Mouse (Mus musculus): ENCODE measurements around the gene Tbc1d24.

Gene Tbc1d24

DNA sequence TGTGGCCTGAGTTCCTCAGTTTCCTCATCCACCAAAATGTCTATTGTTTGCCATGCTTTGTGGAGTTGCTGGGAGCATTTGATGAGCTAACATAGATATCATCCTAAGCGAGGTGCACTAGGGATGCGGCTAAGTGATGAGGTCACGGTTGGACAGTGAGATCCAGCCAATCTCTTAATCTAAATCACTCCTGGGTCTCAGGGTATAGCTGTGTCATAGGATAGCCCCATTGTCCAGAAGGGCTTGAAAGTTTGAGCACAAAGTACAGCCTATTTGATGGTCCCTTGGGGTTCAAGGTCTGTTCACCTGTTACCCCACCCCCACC, 4.5 kb upstream of the Tbc1d24 start:
- DNase-seq (ENCODE audit: extremely low spot score): no peak

DNA sequence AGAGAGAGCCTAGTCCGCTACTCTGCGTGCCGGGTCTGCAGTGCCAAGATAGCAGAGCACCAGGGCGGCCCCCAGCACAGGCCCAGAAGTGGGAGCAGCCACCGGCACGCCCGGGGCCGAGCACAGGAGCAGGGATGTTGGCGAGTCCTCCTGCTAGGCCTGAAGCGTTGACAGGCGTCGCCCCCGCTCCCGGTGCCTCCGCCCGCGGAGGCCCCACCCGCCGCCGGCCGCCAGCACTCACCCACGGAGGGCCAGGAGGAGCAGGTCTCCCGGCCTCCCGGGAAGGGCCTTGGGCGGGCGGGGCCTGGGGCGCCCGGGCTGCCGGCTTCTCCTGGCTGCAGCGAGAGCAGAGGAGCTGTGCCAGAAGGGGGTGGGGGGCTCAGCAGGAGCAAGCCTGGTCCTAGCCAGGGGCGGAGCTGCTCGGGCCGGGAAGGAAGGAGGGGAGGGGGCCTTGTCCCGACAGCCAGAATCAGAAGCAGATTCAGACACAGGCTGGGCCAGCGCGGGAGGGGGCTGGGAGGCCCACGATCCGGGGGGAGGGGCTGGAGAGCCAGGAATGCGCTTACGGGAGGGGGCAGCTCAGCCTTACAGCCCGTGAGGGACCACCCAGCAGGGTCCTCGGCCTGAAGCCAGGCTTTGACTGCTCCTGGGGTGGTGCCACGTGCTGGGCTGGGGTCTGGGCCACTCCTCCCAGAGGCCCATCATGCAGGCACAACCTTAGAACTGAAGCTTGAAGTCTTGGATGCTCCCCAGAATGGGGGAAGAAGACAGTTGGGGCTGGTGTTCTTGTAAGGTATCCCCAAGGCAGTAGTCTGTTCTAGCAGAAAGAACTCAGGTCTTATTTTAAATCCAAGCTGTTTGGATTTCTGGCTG, 3.9 kb upstream of the Tbc1d24 start, which contains the start of gene Ntn3:
Ntn3 (minus strand) TSS at position 489 of the 873 bp plus-strand sequence.
- peak; percentile 86 for DNase-seq (ENCODE audit: extremely low spot score)

- DNase-seq (ENCODE audit: extremely low spot score): peak; percentile 69
Observed at GRCm38 (mm10) chr17:24208641-24209042, 3.3 kb upstream of the Tbc1d24 start.

GRCm38 (mm10) chr17:24207768-24208640, 2.6 kb upstream of the Tbc1d24 start:
- DNase-seq (ENCODE audit: extremely low spot score): peak; percentile 9

DNA sequence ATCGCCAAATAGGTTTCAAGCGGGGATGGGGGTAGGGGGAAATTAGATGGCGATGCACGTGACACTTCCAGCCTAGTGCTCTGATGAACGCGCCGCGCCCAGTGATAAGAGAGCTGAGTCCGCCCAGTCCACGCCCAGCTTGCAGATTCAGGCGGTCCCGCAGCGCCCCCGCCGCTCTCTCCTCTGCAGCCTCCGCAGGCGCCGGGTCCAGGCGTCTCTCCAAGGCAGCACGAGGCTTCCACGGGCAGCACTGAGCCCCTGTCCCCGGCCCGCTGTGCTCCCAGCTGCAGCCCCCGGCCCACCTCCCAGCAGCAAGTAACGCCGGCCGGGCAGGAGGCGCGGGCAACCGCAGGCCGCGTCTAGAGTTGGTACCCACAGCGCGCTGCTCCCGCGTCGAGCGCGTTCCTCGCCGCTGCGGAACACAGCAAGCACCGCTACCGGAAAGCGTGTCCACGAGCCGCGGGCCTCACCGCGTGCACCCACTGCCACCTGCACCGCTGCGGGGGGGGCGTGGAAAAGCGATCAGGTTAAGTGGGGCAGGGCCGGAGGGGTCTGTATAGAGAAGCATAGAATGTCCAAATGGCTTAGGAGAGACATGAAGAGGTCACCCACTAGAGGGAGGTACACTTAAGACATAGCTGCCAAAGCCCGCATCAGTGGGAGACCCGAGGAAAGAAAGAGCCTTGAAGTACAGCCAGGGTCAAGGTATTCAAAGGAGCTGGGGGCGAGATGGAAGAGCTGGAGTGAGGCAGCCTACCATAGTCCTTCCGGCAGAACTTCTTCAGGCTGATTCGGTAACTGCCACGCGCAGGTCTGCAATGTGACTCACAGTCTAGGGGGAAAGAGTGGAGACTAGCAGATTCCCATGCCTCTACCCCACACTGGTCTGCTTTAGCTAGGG, 1.3 kb upstream of the Tbc1d24 start:
- peak; percentile 52 for DNase-seq (ENCODE audit: extremely low spot score)

DNA sequence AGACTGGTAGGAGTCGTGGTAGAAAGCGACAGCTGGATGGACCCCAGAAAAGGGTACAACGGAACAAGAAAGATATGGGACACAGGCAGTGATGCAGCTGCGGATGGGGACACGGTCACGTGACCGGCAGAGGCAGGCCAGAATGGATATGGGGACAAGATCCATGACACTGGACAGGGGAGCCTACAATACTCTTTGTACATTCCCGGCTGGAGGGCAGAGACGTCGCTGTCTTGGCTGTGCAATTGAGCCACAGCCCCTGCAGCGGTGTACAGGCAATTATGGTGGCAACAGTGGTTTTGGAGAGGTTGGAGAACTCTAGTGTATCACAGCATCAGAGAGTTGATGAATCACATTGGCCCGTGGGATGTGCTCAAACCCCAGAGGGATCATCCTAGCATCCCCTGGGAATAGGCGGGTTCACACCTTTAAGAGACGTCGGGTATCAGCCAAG, 573 bp upstream of the Tbc1d24 start:
- no peak for DNase-seq (ENCODE audit: extremely low spot score)

- peak; percentile 10 for DNase-seq (ENCODE audit: extremely low spot score)
Observed at GRCm38 (mm10) chr17:24204846-24205245, 516 bp downstream of the Tbc1d24 start.

DNA sequence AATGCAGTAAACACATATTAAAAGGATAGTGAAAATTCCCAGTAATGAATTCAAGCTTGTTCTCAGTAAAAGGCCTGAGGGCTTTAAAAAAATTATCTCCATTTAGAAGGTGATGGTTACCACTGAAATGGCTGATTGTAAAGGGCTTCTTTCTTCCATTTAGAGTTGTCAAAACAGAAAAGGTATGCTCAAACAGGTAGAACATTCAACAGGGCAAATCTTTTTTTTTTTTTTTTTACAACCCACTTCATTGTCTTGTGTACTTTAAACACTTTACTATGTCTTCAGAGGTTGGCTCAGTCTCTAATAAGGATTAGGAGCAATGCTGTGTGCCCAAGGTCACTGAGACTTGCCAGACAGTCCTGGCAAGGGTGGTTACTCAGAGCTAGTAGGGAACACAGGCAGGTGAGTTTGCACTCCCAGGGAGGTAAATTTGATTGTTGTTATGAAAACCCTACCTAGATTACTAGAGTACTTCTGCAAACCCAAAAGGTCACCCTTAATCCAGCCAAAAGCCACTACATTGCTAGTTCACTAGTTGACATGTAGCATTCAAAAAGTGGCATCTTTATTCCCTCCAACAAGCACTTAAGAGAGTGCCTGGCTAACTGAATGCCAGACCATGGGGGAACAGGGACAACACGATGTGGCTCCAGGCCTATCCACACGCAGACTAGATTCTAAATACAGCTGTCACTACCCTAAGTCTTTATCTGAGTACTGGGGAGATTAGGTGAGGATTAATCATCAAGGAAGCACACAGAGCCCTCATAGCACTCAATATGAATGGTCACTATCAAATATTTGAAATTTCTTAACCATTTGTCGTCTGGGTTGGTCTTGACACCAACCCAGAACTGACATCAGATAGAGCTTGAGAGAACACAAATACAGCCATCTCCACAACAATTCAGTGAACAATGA, 1.5 kb downstream of the Tbc1d24 start:
- DNase-seq (ENCODE audit: extremely low spot score): no peak

GRCm38 (mm10) chr17:24203068-24203467, 2.3 kb downstream of the Tbc1d24 start:
- DNase-seq (ENCODE audit: extremely low spot score): no peak

DNA sequence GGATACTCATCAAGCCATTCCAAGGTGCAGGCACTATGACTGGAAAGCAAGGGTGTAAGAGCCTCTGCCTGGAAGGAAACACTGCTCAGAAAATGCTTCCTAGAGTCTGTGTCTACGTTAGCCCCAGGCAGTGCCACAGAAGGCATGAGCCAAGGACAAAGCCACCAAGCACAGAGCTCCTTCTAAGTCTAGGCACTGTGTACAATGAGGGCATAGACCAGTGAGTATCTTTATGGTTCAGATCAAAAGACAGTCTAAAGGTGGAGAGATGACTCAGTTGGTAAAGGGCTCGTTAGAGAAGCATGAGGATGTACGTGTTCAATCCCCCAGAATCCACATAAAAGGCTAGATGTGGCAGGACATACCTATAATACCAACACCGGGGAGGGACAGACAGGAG, 4.3 kb downstream of the Tbc1d24 start:
- DNase-seq (ENCODE audit: extremely low spot score): no peak

GRCm38 (mm10) chr17:24199741-24200140, 5.6 kb downstream of the Tbc1d24 start:
- no peak for DNase-seq (ENCODE audit: extremely low spot score)

DNA sequence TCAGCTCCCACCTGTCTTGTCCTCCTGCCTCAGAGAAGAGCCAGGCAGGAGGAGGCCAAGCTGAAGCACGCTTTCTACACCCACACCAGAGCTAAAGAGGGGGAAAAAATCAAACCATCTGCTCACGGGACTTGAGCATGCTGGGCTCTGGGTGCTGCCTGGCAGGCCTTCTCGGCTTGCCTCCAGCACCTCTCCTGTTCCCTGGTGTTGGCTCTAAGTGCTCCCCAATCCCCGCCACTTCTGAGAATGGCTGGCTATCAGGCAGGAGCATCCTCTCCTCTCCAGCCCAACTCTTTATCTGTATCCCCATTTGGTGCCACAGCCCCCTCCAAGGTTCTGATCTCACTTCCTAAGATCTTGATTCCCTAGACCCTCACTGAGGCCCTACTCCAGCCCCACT, 6.1 kb downstream of the Tbc1d24 start:
- no peak for DNase-seq (ENCODE audit: extremely low spot score)

DNA sequence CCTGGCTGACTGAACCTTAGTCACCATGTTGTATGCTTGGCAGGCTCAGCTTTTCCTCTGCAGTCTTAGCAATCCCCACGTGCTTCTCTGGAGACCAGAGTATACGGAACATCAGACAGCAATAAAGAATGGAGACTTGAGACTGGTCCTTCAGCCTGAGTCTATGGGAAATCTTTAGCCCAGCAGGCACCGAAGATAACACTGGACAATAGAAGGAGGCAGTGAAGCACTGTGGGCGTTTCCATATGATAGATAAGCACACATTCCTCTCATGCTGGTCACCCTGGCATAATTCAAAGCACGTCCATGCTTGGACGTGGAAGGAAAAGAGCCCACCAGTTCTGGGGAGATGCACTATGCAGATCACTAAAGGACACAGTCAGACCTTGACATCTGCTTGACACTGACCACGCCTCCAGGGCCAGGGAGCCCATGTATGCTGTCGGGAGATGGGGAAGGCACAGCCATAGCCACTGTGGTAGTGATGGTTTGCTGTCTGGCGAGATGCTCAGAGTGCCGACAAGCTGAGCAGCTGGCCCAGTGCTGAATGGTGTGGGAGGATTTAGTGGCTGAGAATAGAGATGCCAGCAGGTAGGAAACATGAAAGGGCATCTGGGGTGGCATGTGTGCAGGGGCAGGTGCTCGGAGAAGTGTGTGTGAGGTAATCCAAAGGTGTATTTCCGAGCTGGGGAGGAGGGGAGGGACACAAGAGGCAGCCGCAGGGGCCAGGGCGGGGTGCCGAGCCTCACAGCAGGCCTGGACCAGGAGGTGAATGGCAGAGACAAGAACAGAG, 8.1 kb downstream of the Tbc1d24 start:
- no peak for DNase-seq (ENCODE audit: extremely low spot score)

- no peak for DNase-seq (ENCODE audit: extremely low spot score)
Observed at GRCm38 (mm10) chr17:24195349-24195748, 10.0 kb downstream of the Tbc1d24 start.

DNA sequence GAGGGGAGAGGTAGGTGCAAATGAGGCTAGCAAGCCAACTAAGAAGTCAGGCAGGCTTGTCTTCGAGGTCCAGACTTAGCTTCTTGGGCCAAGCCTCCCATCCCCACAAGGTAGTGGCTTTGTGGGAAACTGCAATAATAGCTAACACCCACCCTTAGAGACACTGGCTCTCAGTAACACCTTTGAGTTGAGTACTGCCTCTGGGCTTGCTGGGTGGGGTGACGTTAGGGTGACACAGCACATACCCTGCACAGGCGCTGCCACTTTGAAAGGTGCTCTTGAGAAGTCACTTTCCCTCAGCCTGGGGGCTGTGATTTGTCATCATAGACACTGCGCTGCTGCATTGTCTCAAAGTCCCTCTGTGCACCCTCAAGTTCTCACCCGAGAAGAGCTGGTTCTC, 11.6 kb downstream of the Tbc1d24 start:
- DNase-seq (ENCODE audit: extremely low spot score): no peak

DNA sequence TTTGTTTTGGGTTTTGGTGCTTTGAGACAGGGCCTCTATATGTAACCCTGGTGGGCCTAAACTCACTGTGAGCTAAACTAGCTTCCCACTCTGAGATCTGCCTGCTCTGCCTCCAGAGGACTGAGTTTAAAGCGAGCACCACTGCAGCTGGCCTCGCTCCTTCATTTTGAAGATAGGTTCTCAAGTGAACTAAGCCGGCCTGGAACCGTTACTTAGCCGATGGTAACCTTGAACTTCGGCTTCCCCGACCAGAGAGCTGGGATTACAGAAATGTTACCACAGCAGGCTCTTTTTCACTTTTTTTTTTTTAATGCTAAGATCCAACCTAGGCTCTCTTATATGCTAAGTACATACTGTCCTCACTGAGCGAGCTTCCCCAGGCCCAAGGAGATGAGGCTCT, 12.1 kb downstream of the Tbc1d24 start:
- DNase-seq (ENCODE audit: extremely low spot score): no peak

GRCm38 (mm10) chr17:24192848-24193247, 12.5 kb downstream of the Tbc1d24 start:
- DNase-seq (ENCODE audit: extremely low spot score): no peak

DNA sequence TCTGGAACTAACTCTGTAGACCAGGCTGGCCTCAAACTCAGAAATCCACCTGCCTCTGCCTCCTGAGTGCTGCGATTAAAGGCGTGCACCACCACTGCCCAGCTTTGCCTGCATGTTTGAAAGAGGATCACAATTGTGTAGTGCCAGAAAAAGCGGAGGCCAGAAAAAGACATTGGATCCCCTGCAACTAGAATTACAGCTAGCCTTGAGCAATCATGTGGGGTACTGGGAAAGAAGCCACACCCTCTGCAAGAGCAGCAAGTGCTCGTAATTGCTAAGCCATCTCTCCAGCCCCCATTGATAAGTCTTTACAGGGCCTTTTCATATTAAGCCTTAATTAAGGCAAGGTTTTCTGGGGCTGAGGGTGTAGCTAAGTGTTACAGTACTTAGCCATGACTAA, 13.9 kb downstream of the Tbc1d24 start:
- DNase-seq (ENCODE audit: extremely low spot score): no peak

- DNase-seq (ENCODE audit: extremely low spot score): no peak
Observed at GRCm38 (mm10) chr17:24190934-24191333, 14.4 kb downstream of the Tbc1d24 start.

DNA sequence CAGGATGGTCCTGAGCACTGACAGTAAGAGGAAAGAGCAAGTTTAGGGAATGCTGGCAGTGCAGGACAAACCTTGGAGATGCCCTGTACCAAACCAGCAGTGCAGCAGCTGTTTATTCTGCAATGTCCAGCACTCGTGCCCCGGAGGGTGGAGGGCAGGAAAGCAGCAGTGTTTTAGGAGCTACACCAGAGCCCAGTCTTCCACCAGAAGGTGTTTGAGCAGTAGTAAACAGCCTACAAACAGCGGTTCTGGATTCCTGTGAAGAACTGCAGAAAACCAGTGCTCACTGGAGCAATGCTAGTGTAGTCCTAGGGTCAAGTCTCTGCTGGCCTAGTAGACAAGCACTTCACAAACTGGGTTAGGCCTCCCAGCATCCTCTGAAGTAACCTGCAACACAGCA, 31.1 kb downstream of the Tbc1d24 start:
- DNase-seq (ENCODE audit: extremely low spot score): no peak
